Mouse (Mus musculus): Measurements from ENCODE around the gene Ckap5.

- TF ChIP-seq CTCF (conservative IDR thresholded peaks at IDR 0.05; ENCODE audit: insufficient read depth, insufficient read length, low read depth, low read length) (no peak), POLR2A (IDR thresholded peaks at IDR 0.05; ENCODE audit: low read depth, low read length) (no peak)
These were observed 108.3 kb downstream of the Ckap5 start for GRCm38 (mm10) chr2:91634841-91635240.
